Mouse (Mus musculus) myocyte (in vitro differentiated cells): ENCODE data around the gene Cd151.

Experiments used
- MAX ChIP-seq: IDR thresholded peaks from one replicate; pipeline ENCODE4 v1.6.1; 2011; ENCODE audit warnings: low read depth, mild to moderate bottlenecking, control low read depth
- POLR2A ChIP-seq: IDR thresholded peaks from one replicate; pipeline ENCODE4 v1.6.1; 2011; ENCODE audit warnings: low read depth, mild to moderate bottlenecking, control low read depth, moderate library complexity; ENCODE audit not compliant: insufficient read length
- TCF12 ChIP-seq: IDR thresholded peaks from one replicate; pipeline ENCODE4 v1.6.1; 2011; ENCODE audit warnings: mild to moderate bottlenecking, control low read depth; ENCODE audit not compliant: poor library complexity, insufficient read depth, severe bottlenecking
- USF1 ChIP-seq: IDR thresholded peaks from one replicate; pipeline ENCODE4 v1.6.1; 2011; ENCODE audit warnings: low read depth, mild to moderate bottlenecking, control low read depth, moderate library complexity

DNA sequence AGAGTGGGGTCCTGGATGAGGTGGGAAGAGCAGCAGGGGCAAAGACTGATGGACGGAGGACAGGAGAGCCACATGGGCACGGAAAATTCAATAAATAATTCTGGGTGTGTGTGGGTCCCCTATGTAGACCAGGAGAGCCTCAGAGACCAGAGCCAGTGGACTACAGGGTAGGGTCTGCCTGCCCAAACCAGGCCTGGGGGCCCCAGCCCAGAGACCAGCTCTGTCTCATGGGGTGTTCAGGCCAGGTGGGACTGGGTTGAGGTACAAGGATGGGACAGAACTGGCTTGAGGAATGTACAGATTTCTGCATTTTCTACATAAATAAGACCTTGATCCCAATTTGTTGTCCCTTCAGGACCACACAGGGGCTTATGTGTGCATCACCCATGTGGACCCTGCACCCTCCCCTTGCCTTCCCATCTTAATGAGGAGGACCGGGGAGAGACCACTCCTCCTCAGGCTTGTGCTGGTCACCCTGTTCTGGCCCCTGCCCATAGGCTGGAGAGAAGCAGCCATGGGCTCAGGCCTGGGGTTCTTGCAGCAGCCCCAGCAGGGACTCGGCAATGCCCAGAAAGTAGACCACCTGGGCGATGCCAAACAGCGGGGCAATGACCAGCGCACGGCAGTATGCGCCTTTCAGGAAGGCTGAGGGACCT is 36.5 kb upstream of the Cd151 start:
- no peak for TF ChIP-seq MAX
- TF ChIP-seq POLR2A: no peak
- TF ChIP-seq TCF12: no peak
- no peak for TF ChIP-seq USF1
